Mouse (Mus musculus) forebrain, embryonic 13.5 days (tissue): ENCODE measurements around the gene Pin1. TPM values are rescaled to one million over a fixed set of nuclear protein-coding genes. Genes with fewer than 3 reads are reported as not detected.
"Not testable (repeated sequence)": the region's sequence is repeated elsewhere in the genome, so short reads cannot be mapped to it uniquely, and the experiment has no call there.

Experiments
- ATAC-seq: fragments of 200-750 bp; cut with Nextera tagmentation; 2 replicates; pipeline ENCODE4 v1.8.0; 2017
- H3K27ac ChIP-seq: fragments of 300-500 bp; sonication (generic); 2 replicates; pipeline ENCODE4 v1.5.1; 2015; ENCODE audit warnings: inconsistent platforms, mild to moderate bottlenecking, moderate library complexity
- H3K27me3 ChIP-seq: fragments of 300-500 bp; sonication (generic); 2 replicates; pipeline ENCODE4 v1.6.1; 2015; ENCODE audit warnings: mild to moderate bottlenecking, inconsistent platforms
- H3K36me3 ChIP-seq: fragments of 300-500 bp; sonication (generic); 2 replicates; pipeline ENCODE4 v1.6.1; 2015; ENCODE audit warnings: mild to moderate bottlenecking, inconsistent platforms; ENCODE audit not compliant: poor library complexity, severe bottlenecking
- H3K4me1 ChIP-seq: fragments of 300-500 bp; sonication (generic); 2 replicates; pipeline ENCODE4 v1.6.1; 2015; ENCODE audit warnings: inconsistent platforms
- H3K4me2 ChIP-seq: fragments of 300-500 bp; sonication (generic); 2 replicates; pipeline ENCODE4 v1.6.1; 2015; ENCODE audit warnings: inconsistent platforms, mild to moderate bottlenecking, moderate library complexity
- H3K4me3 ChIP-seq: fragments of 300-500 bp; sonication (generic); 2 replicates; pipeline ENCODE4 v1.5.1; 2015; ENCODE audit warnings: mild to moderate bottlenecking, inconsistent platforms
- H3K9ac ChIP-seq: fragments of 300-500 bp; sonication (generic); 2 replicates; pipeline ENCODE4 v1.6.1; 2015; ENCODE audit warnings: mild to moderate bottlenecking, inconsistent platforms
- H3K9me3 ChIP-seq: fragments of 300-500 bp; sonication (generic); replicated peaks from 2 replicates; pipeline ENCODE4 v1.6.1; 2016; ENCODE audit warnings: inconsistent platforms
- WGBS: fragments of 180-500 bp; shearing (Covaris S2); methylation state at CpG from one replicate; pipeline ENCODE4 v1.1.7; 2015; 5-methylcytosine and 5-hydroxymethylcytosine counted together
- polyA plus RNA-seq: library from polyadenylated mRNA; unstranded; fragments of >200 nt; fragmentation: Nextera tagmentation; extraction: Ambion mirVana; gene quantifications from 2 replicates; pipeline ENCODE4 v1.2.1, GENCODE M21; 2015

The Pin1 gene
- 64.8 and 68.3 TPM in 2 replicates for polyA plus RNA-seq

GRCm38 (mm10) chr9:20651602-20652259 lies at the start of gene Pin1:
Pin1 (plus strand) TSS chr9:20652095.
- H3K4me3 ChIP-seq = peak within 1 kb of the TSS; percentile 87
- H3K4me2 ChIP-seq = peak within 1 kb of the TSS; percentile 85
- peak within 1 kb of the TSS; percentile 89 for H3K9ac ChIP-seq
- ATAC-seq = peak; percentile 100
- WGBS = under 1% methylated on average over 42 of the region's 45 CpGs
- H3K36me3 ChIP-seq = peaks cover 61% of the 10 kb centered on the region
- H3K4me1 ChIP-seq = peaks cover 33% of the 10 kb centered on the region
- H3K27me3 ChIP-seq = no peaks in the 10 kb centered on the region
- no peaks in the 10 kb centered on the region for H3K9me3 ChIP-seq
- H3K27ac ChIP-seq = 0 out of 2 replicates have a peak within 1 kb of the TSS, but pooled peaks have one; percentile 8

- WGBS = 93% methylated on average over 1 of the region's 1 CpGs
- peak overlapping the region; percentile 72 for H3K4me2 ChIP-seq
- no peaks in the 10 kb centered on the region for H3K27me3 ChIP-seq
- no peak overlapping the region for H3K9ac ChIP-seq
- peak overlapping the region; percentile 71; the same call in 1 of the 2 replicates for H3K4me3 ChIP-seq
- peaks cover 14% of the 10 kb centered on the region for H3K4me1 ChIP-seq
- H3K9me3 ChIP-seq = peaks cover 4% of the 10 kb centered on the region
- no peak for ATAC-seq
- no peak overlapping the region for H3K27ac ChIP-seq
- H3K36me3 ChIP-seq = peaks cover 10% of the 10 kb centered on the region
These were observed 45.6 kb upstream of the Pin1 start for GRCm38 (mm10) chr9:20606269-20606668.

- ATAC-seq = peak; percentile 92
These were observed 44.6 kb upstream of the Pin1 start for GRCm38 (mm10) chr9:20607100-20607974.

GRCm38 (mm10) chr9:20609831-20610464 lies 41.9 kb upstream of the Pin1 start:
- 92% methylated on average over 5 of the region's 5 CpGs for WGBS
- Histone ChIP-seq H3K36me3 (peaks cover 6% of the 10 kb centered on the region), H3K4me3 (no peak overlapping the region), H3K27ac (no peak overlapping the region), H3K9me3 (peaks cover 4% of the 10 kb centered on the region), H3K9ac (no peak overlapping the region), H3K27me3 (no peaks in the 10 kb centered on the region), H3K4me1 (peaks cover 14% of the 10 kb centered on the region), H3K4me2 (no peak overlapping the region)
- ATAC-seq = no peak

More at GRCm38 (mm10) chr9:20607100-20607974, 44.6 kb upstream of the Pin1 start:
- under 1% methylated on average over 57 of the region's 57 CpGs for WGBS
- peak overlapping the region; percentile 96 for H3K27ac ChIP-seq
- peak overlapping the region; percentile 86 for H3K9ac ChIP-seq
- H3K4me1 ChIP-seq = peaks cover 14% of the 10 kb centered on the region
- peaks cover 4% of the 10 kb centered on the region for H3K9me3 ChIP-seq
- H3K4me3 ChIP-seq = peak overlapping the region; percentile 71
- H3K27me3 ChIP-seq = no peaks in the 10 kb centered on the region
- peak overlapping the region; percentile 72 for H3K4me2 ChIP-seq
- H3K36me3 ChIP-seq = peaks cover 6% of the 10 kb centered on the region

GRCm38 (mm10) chr9:20611976-20612375 lies 39.9 kb upstream of the Pin1 start:
- ATAC-seq = no peak
- H3K9ac ChIP-seq = no peak overlapping the region
- H3K36me3 ChIP-seq = peaks cover 6% of the 10 kb centered on the region
- H3K4me2 ChIP-seq = no peak overlapping the region
- H3K27ac ChIP-seq = no peak overlapping the region
- H3K27me3 ChIP-seq = no peaks in the 10 kb centered on the region
- WGBS = 81% methylated on average over 5 of the region's 5 CpGs
- H3K9me3 ChIP-seq = peaks cover 4% of the 10 kb centered on the region
- H3K4me1 ChIP-seq = 0 out of 2 replicates have a peak, but pooled peaks cover 5% of the 10 kb centered on the region
- H3K4me3 ChIP-seq = no peak overlapping the region

GRCm38 (mm10) chr9:20616685-20617084 lies 35.2 kb upstream of the Pin1 start:
- Histone ChIP-seq H3K9me3 (no peaks in the 10 kb centered on the region), H3K4me1 (no peaks in the 10 kb centered on the region), H3K9ac (no peak overlapping the region), H3K4me3 (no peak overlapping the region), H3K36me3 (no peaks in the 10 kb centered on the region), H3K27ac (no peak overlapping the region), H3K4me2 (no peak overlapping the region), H3K27me3 (no peaks in the 10 kb centered on the region)
- 92% methylated on average over 2 of the region's 2 CpGs for WGBS
- no peak for ATAC-seq

- Histone ChIP-seq H3K4me3 (no peak overlapping the region), H3K9ac (no peak overlapping the region), H3K4me2 (no peak overlapping the region), H3K4me1 (no peaks in the 10 kb centered on the region), H3K27ac (no peak overlapping the region), H3K36me3 (peaks cover 4% of the 10 kb centered on the region; the same call in 1 of the 2 replicates), H3K27me3 (no peaks in the 10 kb centered on the region), H3K9me3 (no peaks in the 10 kb centered on the region)
- no peak for ATAC-seq
- 99% methylated on average over 2 of the region's 2 CpGs for WGBS
These were observed 20.6 kb upstream of the Pin1 start for GRCm38 (mm10) chr9:20631332-20631731.

- H3K4me3 ChIP-seq, H3K4me2 ChIP-seq, H3K9ac ChIP-seq, H3K9me3 ChIP-seq, H3K4me1 ChIP-seq, H3K27ac ChIP-seq, H3K27me3 ChIP-seq, ATAC-seq: not testable (repeated sequence)
- WGBS = 91% methylated on average over 8 of the region's 8 CpGs
- peaks cover 25% of the 10 kb centered on the region for H3K36me3 ChIP-seq
These were observed 16.2 kb upstream of the Pin1 start for GRCm38 (mm10) chr9:20635676-20636075.

GRCm38 (mm10) chr9:20636256-20636655 lies 15.6 kb upstream of the Pin1 start:
- no peak overlapping the region for H3K4me2 ChIP-seq
- no peaks in the 10 kb centered on the region for H3K9me3 ChIP-seq
- H3K9ac ChIP-seq = no peak overlapping the region
- H3K27ac ChIP-seq = no peak overlapping the region
- peaks cover 25% of the 10 kb centered on the region for H3K36me3 ChIP-seq
- 80% methylated on average over 3 of the region's 3 CpGs for WGBS
- no peaks in the 10 kb centered on the region for H3K27me3 ChIP-seq
- H3K4me1 ChIP-seq = peaks cover 7% of the 10 kb centered on the region
- H3K4me3 ChIP-seq = no peak overlapping the region
- peak; percentile 6; the same call in 1 of the 2 replicates for ATAC-seq

GRCm38 (mm10) chr9:20636790-20637189 lies 15.1 kb upstream of the Pin1 start:
- Histone ChIP-seq H3K27ac (no peak overlapping the region), H3K4me3 (no peak overlapping the region), H3K27me3 (no peaks in the 10 kb centered on the region), H3K9me3 (no peaks in the 10 kb centered on the region), H3K9ac (no peak overlapping the region), H3K4me2 (no peak overlapping the region), H3K4me1 (peaks cover 13% of the 10 kb centered on the region), H3K36me3 (peaks cover 25% of the 10 kb centered on the region)
- WGBS = 86% methylated on average over 2 of the region's 2 CpGs
- no peak for ATAC-seq

GRCm38 (mm10) chr9:20638552-20638951 lies 13.3 kb upstream of the Pin1 start:
- WGBS = 98% methylated on average over 19 of the region's 19 CpGs
- Histone ChIP-seq H3K9me3 (no peaks in the 10 kb centered on the region), H3K4me3 (no peak overlapping the region), H3K4me2 (no peak overlapping the region), H3K4me1 (peaks cover 24% of the 10 kb centered on the region), H3K27ac (no peak overlapping the region), H3K9ac (no peak overlapping the region), H3K27me3 (no peaks in the 10 kb centered on the region), H3K36me3 (peaks cover 25% of the 10 kb centered on the region)
- ATAC-seq = no peak

- Histone ChIP-seq H3K9ac (no peak overlapping the region), H3K4me1 (peaks cover 29% of the 10 kb centered on the region), H3K27ac (no peak overlapping the region), H3K4me3 (no peak overlapping the region), H3K27me3 (no peaks in the 10 kb centered on the region), H3K36me3 (peaks cover 25% of the 10 kb centered on the region), H3K4me2 (no peak overlapping the region), H3K9me3 (no peaks in the 10 kb centered on the region)
- WGBS = 93% methylated on average over 4 of the region's 4 CpGs
- no peak for ATAC-seq
These were observed 12.4 kb upstream of the Pin1 start for GRCm38 (mm10) chr9:20639486-20639885.
